Mouse (Mus musculus) liver, adult 2 months (tissue): ENCODE measurements around the gene Tnni3k. TPM values are rescaled to one million over a fixed set of nuclear protein-coding genes. Genes with fewer than 3 reads are reported as not detected.

Experiments
- DNase-seq: peaks from one replicate; pipeline ENCODE4 v3.0.0-alpha.2; 2011; ENCODE audit warnings: low read depth, low spot score; ENCODE audit errors: extremely low read depth
- H3K27ac ChIP-seq: fragments of 200-500 bp; replicated peaks from 2 replicates; pipeline ENCODE4 v1.5.1; 2012; ENCODE audit warnings: low read depth, mild to moderate bottlenecking, control low read depth, inconsistent platforms, low read length; ENCODE audit not compliant: insufficient read depth
- H3K27me3 ChIP-seq: fragments of 200-500 bp; 2 replicates; pipeline ENCODE4 v1.6.1; 2012; ENCODE audit warnings: mild to moderate bottlenecking, moderate library complexity, low read length, inconsistent platforms; ENCODE audit not compliant: control insufficient read depth, insufficient read depth
- H3K36me3 ChIP-seq: fragments of 200-500 bp; 2 replicates; pipeline ENCODE4 v1.6.1; 2012; ENCODE audit warnings: low read length, inconsistent platforms; ENCODE audit not compliant: control insufficient read depth, insufficient read depth
- H3K4me1 ChIP-seq: fragments of 200-500 bp; 2 replicates; pipeline ENCODE4 v1.6.1; 2011; ENCODE audit warnings: low read length; ENCODE audit not compliant: control insufficient read depth, insufficient read depth
- H3K4me3 ChIP-seq: fragments of 200-500 bp; 2 replicates; pipeline ENCODE4 v1.5.1; 2011; ENCODE audit warnings: low read depth, mild to moderate bottlenecking, control low read depth, low read length, moderate library complexity; ENCODE audit not compliant: insufficient read depth
- H3K79me2 ChIP-seq: fragments of 200-500 bp; 2 replicates; pipeline ENCODE4 v1.6.1; 2012; ENCODE audit warnings: inconsistent platforms, mild to moderate bottlenecking, low read length, moderate library complexity; ENCODE audit not compliant: control insufficient read depth, insufficient read depth
- H3K9ac ChIP-seq: fragments of 200-500 bp; 2 replicates; pipeline ENCODE4 v1.6.1; 2012; ENCODE audit warnings: low read depth, mild to moderate bottlenecking, control low read depth, inconsistent platforms, low read length
- CTCF ChIP-seq: fragments of 200-500 bp; IDR thresholded peaks from 2 replicates; pipeline ENCODE4 v1.5.1; 2011; ENCODE audit warnings: low read depth, low read length, control low read depth
- POLR2A ChIP-seq: fragments of 200-500 bp; IDR thresholded peaks from 2 replicates; pipeline ENCODE4 v1.6.1; 2011; ENCODE audit warnings: low read length, control low read depth; ENCODE audit not compliant: insufficient read depth; ENCODE audit errors: extremely low read depth
- WGBS: fragments of 180-500 bp; shearing (Covaris S2); methylation state at CpG from one replicate; pipeline ENCODE4 v1.1.7; 2018; 5-methylcytosine and 5-hydroxymethylcytosine counted together
- polyA plus RNA-seq: library from polyadenylated mRNA; depleted of rRNA; stranded (reverse); fragments of >200 nt; gene quantifications from 2 replicates; pipeline ENCODE4 v1.2.3, GENCODE M21; 2012; rRNA removed
- total RNA-seq: library from RNA; depleted of rRNA; stranded (reverse); fragments of >200 nt; gene quantifications from 2 replicates; pipeline ENCODE4 v1.2.3, GENCODE M21; 2014; rRNA removed

Gene Tnni3k
- total and polyA plus RNA-seq, 2 experiments, result not detected

- no peaks in the 10 kb centered on the region for H3K79me2 ChIP-seq
- H3K4me1 ChIP-seq, result no peaks in the 10 kb centered on the region
- no peak overlapping the region for H3K27ac ChIP-seq
- no peaks in the 10 kb centered on the region for H3K27me3 ChIP-seq
- DNase-seq, result no peak
- no peaks in the 10 kb centered on the region for H3K36me3 ChIP-seq
- no peak for TF ChIP-seq POLR2A
- no peak for TF ChIP-seq CTCF
- no peak overlapping the region for H3K9ac ChIP-seq
- 86% methylated on average over 3 of the region's 3 CpGs for WGBS
- H3K4me3 ChIP-seq, result no peak overlapping the region
Observed at GRCm38 (mm10) chr3:154755225-154755624, 300.0 kb downstream of the Tnni3k start.

DNA sequence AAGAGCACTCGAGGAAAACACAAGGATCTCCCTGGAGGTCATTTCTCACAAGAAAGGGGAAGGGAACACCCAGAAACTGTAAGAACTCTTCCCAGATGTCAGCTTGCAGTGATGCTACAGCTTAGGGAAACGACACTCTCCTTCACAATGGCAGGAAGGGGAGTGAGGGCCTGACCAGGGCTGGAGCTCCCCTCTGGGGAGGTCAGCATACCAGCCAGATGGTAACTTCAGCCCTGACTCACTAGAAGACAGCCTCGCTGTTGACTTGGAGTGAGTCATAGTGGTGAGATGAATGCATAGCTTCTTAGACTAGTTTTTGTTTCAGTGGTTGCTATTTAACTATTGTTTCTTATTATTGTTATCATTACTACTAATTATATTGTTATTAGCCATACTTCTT lies 300.7 kb downstream of the Tnni3k start:
- WGBS, result 52% methylated on average over 3 of the region's 3 CpGs
- Histone ChIP-seq H3K9ac (no peak overlapping the region), H3K79me2 (no peaks in the 10 kb centered on the region), H3K27me3 (no peaks in the 10 kb centered on the region), H3K36me3 (no peaks in the 10 kb centered on the region), H3K27ac (no peak overlapping the region), H3K4me1 (no peaks in the 10 kb centered on the region), H3K4me3 (no peak overlapping the region)
- DNase-seq, result no peak
- TF ChIP-seq CTCF, result no peak
- no peak for TF ChIP-seq POLR2A

- no peak for DNase-seq
- Histone ChIP-seq H3K9ac (no peak overlapping the region), H3K4me3 (no peak overlapping the region), H3K27ac (no peak overlapping the region), H3K4me1 (no peaks in the 10 kb centered on the region), H3K79me2 (no peaks in the 10 kb centered on the region), H3K36me3 (no peaks in the 10 kb centered on the region), H3K27me3 (no peaks in the 10 kb centered on the region)
- TF ChIP-seq POLR2A (no peak), CTCF (no peak)
- 88% methylated on average over 2 of the region's 2 CpGs for WGBS
Observed at GRCm38 (mm10) chr3:154744317-154744716, 310.9 kb downstream of the Tnni3k start.

DNA sequence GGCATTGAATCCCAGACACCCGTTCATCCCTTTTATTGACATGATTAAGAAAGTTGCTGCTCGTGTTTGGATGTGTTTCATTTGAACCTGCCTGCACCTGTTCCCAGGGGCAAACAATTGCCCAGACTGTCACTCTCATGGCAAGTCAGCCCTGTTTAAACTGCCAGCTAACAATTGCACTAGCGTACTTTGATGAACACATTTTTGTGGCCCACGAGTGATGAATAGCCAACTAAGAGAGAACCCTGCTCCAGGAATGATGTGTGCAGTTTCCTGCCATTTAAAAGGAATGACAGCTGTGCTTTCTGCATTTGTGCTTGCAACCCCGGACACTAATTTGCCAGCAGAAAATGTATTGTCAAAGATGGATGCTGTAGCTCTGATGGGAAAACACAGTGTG lies 312.3 kb downstream of the Tnni3k start:
- DNase-seq, result no peak
- no peaks in the 10 kb centered on the region for H3K79me2 ChIP-seq

DNA sequence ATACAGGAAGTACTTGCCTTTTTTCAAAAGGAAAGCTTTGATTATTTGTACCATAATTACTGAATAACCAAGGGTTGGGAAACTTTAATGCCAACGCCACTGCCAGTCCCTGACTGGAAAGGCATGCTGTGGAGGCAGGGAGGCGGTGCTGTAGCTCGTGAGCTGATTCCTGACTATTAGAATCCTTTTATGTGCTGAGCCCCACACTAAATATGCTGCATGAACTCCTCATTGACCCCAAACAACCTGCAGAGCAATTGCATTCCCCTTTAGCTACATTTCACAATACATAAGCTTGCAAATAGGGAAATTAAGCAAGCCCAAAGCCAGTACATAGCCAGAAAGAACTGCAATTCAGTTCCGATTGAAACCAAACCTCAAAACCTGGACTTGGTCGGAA lies 313.7 kb downstream of the Tnni3k start:
- no peak for TF ChIP-seq POLR2A
- TF ChIP-seq CTCF, result no peak
- no peaks in the 10 kb centered on the region for H3K79me2 ChIP-seq
- no peak overlapping the region for H3K9ac ChIP-seq
- H3K4me1 ChIP-seq, result no peaks in the 10 kb centered on the region
- peak; percentile 68 for DNase-seq
- no peak overlapping the region for H3K27ac ChIP-seq
- WGBS, result 51% methylated on average over 5 of the region's 5 CpGs
- no peaks in the 10 kb centered on the region for H3K27me3 ChIP-seq
- H3K4me3 ChIP-seq, result no peak overlapping the region
- no peaks in the 10 kb centered on the region for H3K36me3 ChIP-seq

More for the DNA sequence above, 312.3 kb downstream of the Tnni3k start:
- Histone ChIP-seq H3K27me3 (no peaks in the 10 kb centered on the region), H3K4me1 (no peaks in the 10 kb centered on the region), H3K4me3 (no peak overlapping the region), H3K9ac (no peak overlapping the region), H3K36me3 (no peaks in the 10 kb centered on the region), H3K27ac (no peak overlapping the region)
- TF ChIP-seq CTCF (no peak), POLR2A (no peak)
- WGBS, result 82% methylated on average over 5 of the region's 5 CpGs

Other genes starting within 250 kb of the Tnni3k start
- 21.6 and 25.0 TPM in 2 replicates for gene Fpgt, start 38.0 kb upstream of the Tnni3k start, total RNA-seq
- gene Fpgt, start 38.0 kb upstream of the Tnni3k start, polyA plus RNA-seq, result 4.8 and 6.1 TPM in 2 replicates
- 2.8 and 3.3 TPM in 2 replicates for gene Lrriq3, start 38.0 kb upstream of the Tnni3k start, total RNA-seq
- 0.37 and 0.41 TPM in 2 replicates for gene Lrriq3, start 38.0 kb upstream of the Tnni3k start, polyA plus RNA-seq